Mouse (Mus musculus) heart, postnatal 36 days (tissue): ENCODE data around the gene Fam43b. TPM values are rescaled to one million over a fixed set of nuclear protein-coding genes. Genes with fewer than 3 reads are reported as not detected.

Experiments
- DNase-seq, 2 experiments: peaks; one replicate each; pipeline ENCODE4 v3.0.0; 2021 to 2022
- intact Hi-C: fragments of 180-260 bp; cut with DNase I; formaldehyde crosslinking; loops from one replicate; pipeline ENCODE4 v1.15.1; 2025
- total RNA-seq, 2 experiments: library from RNA; stranded (reverse); gene quantifications; 2 replicates each; pipeline ENCODE4 v1.2.3; 2021

Gene Fam43b
- total RNA-seq, 2 experiments from 2014 or later, result not detected

- intact Hi-C loops, result no loop called here
- DNase-seq, result no peak
Measured at GRCm38 (mm10) chr4:138395087-138395970, 999 bp downstream of the Fam43b start.

GRCm38 (mm10) chr4:138393703-138394102 is 2.6 kb downstream of the Fam43b start:
- intact Hi-C loops, result no loop called here
- no peak for DNase-seq

GRCm38 (mm10) chr4:138383789-138384188 is 12.5 kb downstream of the Fam43b start:
- no peak for DNase-seq

GRCm38 (mm10) chr4:138382462-138382861 is 13.9 kb downstream of the Fam43b start:
- no peak for DNase-seq
- intact Hi-C loops, result no loop called here

More at GRCm38 (mm10) chr4:138383789-138384188, 12.5 kb downstream of the Fam43b start:
- intact Hi-C loops, result no loop called here

- no peak for DNase-seq
- intact Hi-C loops, result no loop called here
Measured at GRCm38 (mm10) chr4:138380132-138380689, 16.1 kb downstream of the Fam43b start.

- peak; percentile 69 to 77 for DNase-seq
- intact Hi-C loops, result loop anchor here (1.0 to 2.0 kb wide), 3 partner anchors 48 to 60 kb away; partner anchors contain the start of gene Pink1
Measured at GRCm38 (mm10) chr4:138379091-138379840, 17.1 kb downstream of the Fam43b start.

- intact Hi-C loops, result no loop called here
- DNase-seq, result peak; percentile 18 to 52
Measured at GRCm38 (mm10) chr4:138377526-138377925, 18.8 kb downstream of the Fam43b start.

- DNase-seq, result no peak
- intact Hi-C loops, result no loop called here
Measured at GRCm38 (mm10) chr4:138375117-138375516, 21.2 kb downstream of the Fam43b start.

GRCm38 (mm10) chr4:138370996-138371516 is 25.3 kb downstream of the Fam43b start:
- DNase-seq, result no peak
- intact Hi-C loops, result no loop called here

GRCm38 (mm10) chr4:138368498-138369260 is 27.6 kb downstream of the Fam43b start:
- intact Hi-C loops, result no loop called here
- peak in 1 of 2 experiments; percentile 15 for DNase-seq

GRCm38 (mm10) chr4:138367641-138368497 is 28.5 kb downstream of the Fam43b start, which contains the start of gene Cda:
Gene Cda, minus strand, starts transcription at chr4:138367992.
- DNase-seq, result peak; percentile 79 to 83
- intact Hi-C loops, result no loop called here

GRCm38 (mm10) chr4:138366561-138366960 is 29.8 kb downstream of the Fam43b start:
- no peak for DNase-seq
- intact Hi-C loops, result no loop called here

GRCm38 (mm10) chr4:138363511-138363910 is 32.8 kb downstream of the Fam43b start:
- DNase-seq, result no peak
- intact Hi-C loops, result no loop called here

GRCm38 (mm10) chr4:138362883-138363282 is 33.4 kb downstream of the Fam43b start:
- DNase-seq, result no peak
- intact Hi-C loops, result no loop called here

GRCm38 (mm10) chr4:138361370-138361821 is 34.9 kb downstream of the Fam43b start:
- DNase-seq, result no peak
- intact Hi-C loops, result no loop called here

GRCm38 (mm10) chr4:138358176-138358575 is 38.2 kb downstream of the Fam43b start:
- intact Hi-C loops, result no loop called here
- DNase-seq, result no peak

GRCm38 (mm10) chr4:138356551-138356950 is 39.8 kb downstream of the Fam43b start:
- intact Hi-C loops, result no loop called here
- no peak for DNase-seq

- intact Hi-C loops, result no loop called here
Measured at GRCm38 (mm10) chr4:138356141-138356540, 40.2 kb downstream of the Fam43b start.

GRCm38 (mm10) chr4:138355496-138355895 is 40.8 kb downstream of the Fam43b start:
- intact Hi-C loops, result no loop called here

More at GRCm38 (mm10) chr4:138356141-138356540, 40.2 kb downstream of the Fam43b start:
- no peak for DNase-seq

More at GRCm38 (mm10) chr4:138355496-138355895, 40.8 kb downstream of the Fam43b start:
- DNase-seq, result no peak
